Mouse (Mus musculus) kidney, adult 2 months (tissue): ENCODE measurements around the gene Atad3a. TPM values are rescaled to one million over a fixed set of nuclear protein-coding genes. Genes with fewer than 3 reads are reported as not detected.

ENCODE experiments used
- DNase-seq: peaks from one replicate; pipeline ENCODE4 v3.0.0; 2021
- H3K27ac ChIP-seq: fragments of 200-500 bp; 2 replicates; pipeline ENCODE4 v1.5.1; 2012; ENCODE audit warnings: low read depth, low read length, control low read depth, inconsistent platforms; ENCODE audit not compliant: insufficient read depth
- H3K27me3 ChIP-seq: fragments of 200-500 bp; replicated peaks from 2 replicates; pipeline ENCODE4 v1.6.1; 2012; ENCODE audit warnings: mild to moderate bottlenecking, moderate library complexity, low read length, inconsistent platforms; ENCODE audit not compliant: control insufficient read depth, insufficient read depth
- H3K36me3 ChIP-seq: fragments of 200-500 bp; 2 replicates; pipeline ENCODE4 v1.6.1; 2012; ENCODE audit warnings: mild to moderate bottlenecking, moderate library complexity, low read length, inconsistent platforms; ENCODE audit not compliant: control insufficient read depth, insufficient read depth
- H3K4me1 ChIP-seq: fragments of 200-500 bp; 2 replicates; pipeline ENCODE4 v1.6.1; 2011; ENCODE audit warnings: low read length; ENCODE audit not compliant: control insufficient read depth, insufficient read depth
- H3K4me3 ChIP-seq: fragments of 200-500 bp; 2 replicates; pipeline ENCODE4 v1.5.1; 2011; ENCODE audit warnings: mild to moderate bottlenecking, low read depth, low read length, control low read depth; ENCODE audit not compliant: insufficient read depth
- CTCF ChIP-seq: fragments of 200-500 bp; conservative IDR thresholded peaks from 2 replicates; pipeline ENCODE4 v1.5.1; 2011; ENCODE audit warnings: low read depth, mild to moderate bottlenecking, control low read depth, low read length, moderate library complexity, mixed read lengths; ENCODE audit not compliant: insufficient read depth, insufficient read length
- POLR2A ChIP-seq: fragments of 200-500 bp; IDR thresholded peaks from one replicate; pipeline ENCODE4 v1.6.1; 2011; ENCODE audit warnings: low read depth, low read length, control low read depth
- WGBS: fragments of 180-500 bp; shearing (Covaris S2); methylation state at CpG from one replicate; pipeline ENCODE4 v1.1.7; 2018; 5-methylcytosine and 5-hydroxymethylcytosine counted together
- polyA plus RNA-seq: library from polyadenylated mRNA; depleted of rRNA; stranded (reverse); fragments of >200 nt; gene quantifications from 2 replicates; pipeline ENCODE4 v1.2.3, GENCODE M21; 2012

The Atad3a gene
- polyA plus RNA-seq, 1 experiment: 130 TPM

GRCm38 (mm10) chr4:155774971-155775740 lies 14.3 kb upstream of the Atad3a start:
- no peaks in the 10 kb centered on the region for H3K27me3 ChIP-seq
- peaks cover 39% of the 10 kb centered on the region for H3K4me1 ChIP-seq
- no peak overlapping the region for H3K4me3 ChIP-seq
- H3K36me3 ChIP-seq: no peaks in the 10 kb centered on the region
- DNase-seq: peak; percentile 84
- WGBS: 21% methylated on average over 9 of the region's 9 CpGs
- no peak for TF ChIP-seq CTCF
- no peak for TF ChIP-seq POLR2A
- H3K27ac ChIP-seq: peak overlapping the region; percentile 42; the same call in 1 of the 2 replicates

- peaks cover 42% of the 10 kb centered on the region for H3K4me1 ChIP-seq
- no peaks in the 10 kb centered on the region for H3K36me3 ChIP-seq
- no peak for TF ChIP-seq CTCF
- peak; percentile 91 for TF ChIP-seq POLR2A
- DNase-seq: peak; percentile 95
- no peaks in the 10 kb centered on the region for H3K27me3 ChIP-seq
- peak within 1 kb of the TSS; percentile 69 for H3K4me3 ChIP-seq
- under 1% methylated on average over 35 of the region's 35 CpGs for WGBS
- peak within 1 kb of the TSS; percentile 42; the same call in 1 of the 2 replicates for H3K27ac ChIP-seq
Observed at GRCm38 (mm10) chr4:155774280-155774754, 13.4 kb upstream of the Atad3a start, which contains the start of gene Vwa1. TSS of gene Vwa1 (minus strand) at chr4:155774698.

GRCm38 (mm10) chr4:155773335-155774078 lies 12.6 kb upstream of the Atad3a start:
- TF ChIP-seq CTCF (no peak), POLR2A (no peak)
- peak overlapping the region; percentile 69 for H3K4me3 ChIP-seq
- WGBS: 38% methylated on average over 5 of the region's 5 CpGs

GRCm38 (mm10) chr4:155772786-155773185 lies 11.9 kb upstream of the Atad3a start:
- H3K36me3 ChIP-seq: no peaks in the 10 kb centered on the region
- peaks cover 46% of the 10 kb centered on the region for H3K4me1 ChIP-seq
- no peak overlapping the region for H3K27ac ChIP-seq
- DNase-seq: no peak
- TF ChIP-seq CTCF: no peak
- H3K4me3 ChIP-seq: no peak overlapping the region
- 90% methylated on average over 13 of the region's 13 CpGs for WGBS
- H3K27me3 ChIP-seq: no peaks in the 10 kb centered on the region

More at GRCm38 (mm10) chr4:155773335-155774078, 12.6 kb upstream of the Atad3a start:
- Histone ChIP-seq H3K4me1 (peaks cover 46% of the 10 kb centered on the region), H3K27ac (no peak overlapping the region), H3K36me3 (no peaks in the 10 kb centered on the region), H3K27me3 (no peaks in the 10 kb centered on the region)
- DNase-seq: peak; percentile 55

- peak; percentile 81 for DNase-seq
- H3K27me3 ChIP-seq: no peaks in the 10 kb centered on the region
- peaks cover 45% of the 10 kb centered on the region for H3K4me1 ChIP-seq
- 41% methylated on average over 2 of the region's 2 CpGs for WGBS
- peak overlapping the region; percentile 54 for H3K27ac ChIP-seq
- H3K36me3 ChIP-seq: no peaks in the 10 kb centered on the region
- TF ChIP-seq CTCF (no peak), POLR2A (no peak)
- no peak overlapping the region for H3K4me3 ChIP-seq
Observed at GRCm38 (mm10) chr4:155771706-155772105, 10.8 kb upstream of the Atad3a start.

- Histone ChIP-seq H3K4me1 (peaks cover 35% of the 10 kb centered on the region), H3K4me3 (peak overlapping the region; percentile 22), H3K27ac (peak overlapping the region; percentile 41), H3K27me3 (no peaks in the 10 kb centered on the region), H3K36me3 (no peaks in the 10 kb centered on the region)
- peak; percentile 85 for DNase-seq
- WGBS: 35% methylated on average over 24 of the region's 24 CpGs
- no peak for TF ChIP-seq CTCF
- TF ChIP-seq POLR2A: no peak
Observed at GRCm38 (mm10) chr4:155770626-155771025, 9.7 kb upstream of the Atad3a start.

GRCm38 (mm10) chr4:155769880-155770512 lies 9.1 kb upstream of the Atad3a start:
- H3K4me3 ChIP-seq: peak overlapping the region; percentile 65
- no peaks in the 10 kb centered on the region for H3K36me3 ChIP-seq
- no peaks in the 10 kb centered on the region for H3K27me3 ChIP-seq
- WGBS: under 1% methylated on average over 39 of the region's 39 CpGs
- peak; percentile 96 for DNase-seq
- peak; percentile 90 for TF ChIP-seq CTCF
- TF ChIP-seq POLR2A: peak; percentile 63
- peak overlapping the region; percentile 87 for H3K27ac ChIP-seq
- H3K4me1 ChIP-seq: peaks cover 32% of the 10 kb centered on the region
